Mouse (Mus musculus): ENCODE data around the gene Olfr959.
A peak's percentile ranks its signal among the peaks of the same experiment; 100 is the strongest.

Gene Olfr959

GRCm38 (mm10) chr9:39575469-39575868, at the start of gene Olfr959:
TSS of gene Olfr959 (minus strand) at chr9:39575569.
- no peak for DNase-seq

- DNase-seq, result no peak
These were observed 49.3 kb upstream of the Olfr959 start for GRCm38 (mm10) chr9:39624711-39625110.

- DNase-seq, result no peak
These were observed 48.4 kb upstream of the Olfr959 start for GRCm38 (mm10) chr9:39623783-39624182.

- no peak for DNase-seq
These were observed 45.7 kb upstream of the Olfr959 start, which contains the start of gene Olfr960 for GRCm38 (mm10) chr9:39621073-39621472. TSS of gene Olfr960 (plus strand) at chr9:39621373.

- DNase-seq, result no peak
These were observed 36.6 kb upstream of the Olfr959 start for GRCm38 (mm10) chr9:39611953-39612352.

GRCm38 (mm10) chr9:39610355-39610754, 35.0 kb upstream of the Olfr959 start, which contains the start of gene Olfr148:
TSS of gene Olfr148 (plus strand) at chr9:39610655.
- no peak for DNase-seq

- DNase-seq, result no peak
These were observed 33.1 kb upstream of the Olfr959 start for GRCm38 (mm10) chr9:39608497-39608896.

GRCm38 (mm10) chr9:39603999-39604453, 28.7 kb upstream of the Olfr959 start, which contains the start of gene AW551984:
TSS of gene AW551984 (minus strand) at chr9:39604403.
- no peak for DNase-seq

GRCm38 (mm10) chr9:39603333-39603845, 28.0 kb upstream of the Olfr959 start:
- no peak for DNase-seq

GRCm38 (mm10) chr9:39602536-39603332, 27.4 kb upstream of the Olfr959 start:
- DNase-seq, result peak; percentile 34

GRCm38 (mm10) chr9:39577050-39577449, 1.7 kb upstream of the Olfr959 start:
- no peak for DNase-seq

GRCm38 (mm10) chr9:39558349-39558647, 17.1 kb downstream of the Olfr959 start:
- no peak for DNase-seq

GRCm38 (mm10) chr9:39557529-39558348, 17.6 kb downstream of the Olfr959 start:
- DNase-seq, result peak; percentile 53

- DNase-seq, result peak; percentile 17
These were observed 21.4 kb downstream of the Olfr959 start, which contains the start of gene Olfr958 for GRCm38 (mm10) chr9:39553946-39554345. TSS of gene Olfr958 (minus strand) at chr9:39554054.

- DNase-seq, result peak; percentile 14
These were observed 24.6 kb downstream of the Olfr959 start for GRCm38 (mm10) chr9:39550806-39551205.

GRCm38 (mm10) chr9:39523616-39524285, 51.6 kb downstream of the Olfr959 start:
- DNase-seq, result no peak

All from layer of hippocampus, adult 9-11 months (tissue).